Mouse (Mus musculus) spleen, adult 2 months (tissue): ENCODE results near the gene Sirt6. TPM values are rescaled to one million over a fixed set of nuclear protein-coding genes. Genes with fewer than 3 reads are reported as not detected.

Source experiments
- DNase-seq, 2 experiments: peaks; one replicate each; pipeline versions ENCODE4 v3.0.0 to v3.0.0-alpha.2; 2012 to 2021; ENCODE audit warnings: low spot score in 2 of 2, low read depth in 1 of 2
- H3K27ac ChIP-seq: fragments of 200-500 bp; 2 replicates; pipeline ENCODE4 v1.5.1; 2012; ENCODE audit warnings: low read length, inconsistent platforms; ENCODE audit not compliant: insufficient read depth
- H3K27me3 ChIP-seq: fragments of 200-500 bp; 2 replicates; pipeline ENCODE4 v1.6.1; 2012; ENCODE audit warnings: mild to moderate bottlenecking, moderate library complexity, low read length, inconsistent platforms; ENCODE audit not compliant: control insufficient read depth, insufficient read depth
- H3K36me3 ChIP-seq: fragments of 200-500 bp; 2 replicates; pipeline ENCODE4 v1.6.1; 2012; ENCODE audit warnings: mild to moderate bottlenecking, low read length, inconsistent platforms; ENCODE audit not compliant: control insufficient read depth, insufficient read depth
- H3K4me1 ChIP-seq: fragments of 200-500 bp; 2 replicates; pipeline ENCODE4 v1.6.1; 2011; ENCODE audit warnings: inconsistent platforms; ENCODE audit not compliant: control insufficient read depth, insufficient read depth, insufficient read length
- H3K4me3 ChIP-seq: fragments of 200-500 bp; 2 replicates; pipeline ENCODE4 v1.5.1; 2011; ENCODE audit warnings: mild to moderate bottlenecking, inconsistent platforms; ENCODE audit not compliant: insufficient read depth, insufficient read length; ENCODE audit errors: extremely low read depth
- CTCF ChIP-seq: fragments of 200-500 bp; IDR thresholded peaks from 2 replicates; pipeline ENCODE4 v1.5.1; 2011; ENCODE audit warnings: mild to moderate bottlenecking, inconsistent platforms; ENCODE audit not compliant: insufficient read depth, insufficient read length, insufficient replicate concordance; ENCODE audit errors: extremely low read depth
- POLR2A ChIP-seq: fragments of 200-500 bp; IDR thresholded peaks from 2 replicates; pipeline ENCODE4 v1.6.1; 2011; ENCODE audit warnings: low read depth, low read length, inconsistent platforms
- WGBS: fragments of 180-500 bp; shearing (Covaris S2); methylation state at CpG from one replicate; pipeline ENCODE4 v1.1.7; 2018; 5-methylcytosine and 5-hydroxymethylcytosine counted together
- polyA plus RNA-seq: library from polyadenylated mRNA; depleted of rRNA; stranded (reverse); fragments of >200 nt; gene quantifications from 2 replicates; pipeline ENCODE4 v1.2.3, GENCODE M21; 2012

Gene Sirt6
- polyA plus RNA-seq, 1 experiment, result 30.3 TPM

DNA sequence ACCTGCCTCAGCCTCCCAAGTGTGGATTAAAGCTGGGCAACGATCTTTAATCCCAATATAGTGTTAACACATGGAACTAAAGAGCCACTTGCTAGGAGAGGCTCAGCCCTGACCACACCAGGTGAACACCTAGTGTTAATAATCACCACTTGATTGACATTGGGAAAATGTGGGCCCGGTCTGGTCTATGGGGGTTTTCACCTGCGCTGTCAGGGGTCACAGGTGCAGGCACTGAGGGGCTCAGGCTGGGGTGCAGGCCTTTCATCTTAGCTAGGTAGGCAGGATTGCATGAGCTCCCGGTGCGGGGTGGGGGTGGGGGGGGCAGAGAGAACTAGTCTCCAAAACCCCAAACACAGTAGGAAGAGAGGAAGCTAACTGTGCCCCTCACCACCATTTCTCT is 28.0 kb downstream of the Sirt6 start:
- TF ChIP-seq POLR2A (no peak), CTCF (no peak)
- Histone ChIP-seq H3K4me1 (peaks cover 29% of the 10 kb centered on the region), H3K27me3 (peaks cover 7% of the 10 kb centered on the region; the same call in 1 of the 2 replicates), H3K36me3 (no peaks in the 10 kb centered on the region), H3K4me3 (no peak overlapping the region), H3K27ac (no peak overlapping the region)
- 59% methylated on average over 5 of the region's 5 CpGs for WGBS
- DNase-seq, result no peak

DNA sequence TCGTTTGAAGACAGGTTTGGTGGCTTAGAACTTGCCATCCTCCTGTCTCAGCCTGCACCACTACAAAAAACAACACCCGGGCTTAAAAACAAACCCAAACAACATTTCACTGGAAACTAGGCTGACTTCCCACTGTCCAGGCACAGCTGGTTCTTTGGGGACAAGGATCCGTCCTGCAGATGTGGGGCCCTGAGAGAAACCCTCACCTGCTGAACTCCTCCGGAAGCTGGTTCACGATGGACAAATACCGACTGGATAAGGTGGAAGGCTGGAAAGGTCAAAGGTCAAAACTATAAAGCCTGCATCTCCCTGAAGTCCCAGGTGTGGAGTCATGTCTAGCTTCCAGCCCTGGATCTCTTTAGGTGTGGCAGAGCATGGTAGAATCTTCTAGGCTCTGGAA is 28.7 kb downstream of the Sirt6 start:
- H3K4me1 ChIP-seq, result peaks cover 26% of the 10 kb centered on the region
- WGBS, result 58% methylated on average over 6 of the region's 6 CpGs
- H3K36me3 ChIP-seq, result no peaks in the 10 kb centered on the region
- TF ChIP-seq CTCF, result no peak
- no peak for TF ChIP-seq POLR2A
- no peak overlapping the region for H3K27ac ChIP-seq
- H3K27me3 ChIP-seq, result peaks cover 7% of the 10 kb centered on the region; the same call in 1 of the 2 replicates
- H3K4me3 ChIP-seq, result no peak overlapping the region
- DNase-seq, result no peak

GRCm38 (mm10) chr10:81598342-81598741 is 29.3 kb downstream of the Sirt6 start:
- WGBS, result 46% methylated on average over 3 of the region's 3 CpGs
- DNase-seq, result no peak

DNA sequence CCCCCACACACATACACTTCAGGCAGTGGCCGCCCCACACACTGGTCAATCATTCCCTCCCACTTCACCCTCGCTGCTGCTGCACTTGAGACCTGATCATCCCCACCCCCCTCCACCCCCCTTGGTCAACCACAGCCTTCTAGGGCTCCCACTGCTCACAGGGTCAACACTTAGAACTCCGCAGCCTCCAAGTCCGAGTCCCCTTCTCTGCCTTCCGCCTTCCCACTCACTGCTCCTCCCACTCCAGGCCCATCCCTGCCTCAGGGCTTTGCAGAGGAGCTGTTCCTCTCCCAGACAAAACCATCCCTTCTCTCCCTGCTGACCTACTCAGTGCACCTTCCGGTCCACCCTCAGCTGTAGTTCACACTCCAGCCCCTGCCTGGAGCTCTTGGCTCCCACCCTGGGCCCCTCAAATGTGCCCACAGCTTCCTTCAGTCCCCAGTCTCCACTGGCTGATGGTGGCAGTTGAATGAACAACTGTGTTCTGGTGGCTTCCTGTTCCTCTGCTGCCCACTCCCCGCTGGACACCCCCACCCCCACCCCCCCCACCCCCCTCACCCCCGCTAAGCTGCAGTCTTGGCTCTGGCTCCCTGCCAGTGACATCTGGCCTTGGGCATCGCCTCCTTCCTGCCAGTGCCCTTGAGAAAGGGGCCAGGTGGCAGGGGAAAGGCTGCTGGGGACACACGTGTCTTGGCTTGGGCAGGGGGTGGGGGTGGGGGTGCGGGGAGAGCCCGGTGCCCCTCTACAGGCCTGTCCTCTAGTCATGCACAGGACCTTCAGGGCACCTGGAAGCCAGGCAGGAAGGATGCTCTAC is 30.3 kb downstream of the Sirt6 start:
- Histone ChIP-seq H3K27ac (no peak overlapping the region), H3K27me3 (peaks cover 7% of the 10 kb centered on the region; the same call in 1 of the 2 replicates), H3K36me3 (no peaks in the 10 kb centered on the region), H3K4me1 (peaks cover 21% of the 10 kb centered on the region), H3K4me3 (no peak overlapping the region)
- TF ChIP-seq CTCF (no peak), POLR2A (no peak)
- DNase-seq, result no peak
- WGBS, result 5% methylated on average over 12 of the region's 12 CpGs

More at GRCm38 (mm10) chr10:81598342-81598741, 29.3 kb downstream of the Sirt6 start:
- H3K4me1 ChIP-seq, result peaks cover 26% of the 10 kb centered on the region
- TF ChIP-seq POLR2A (no peak), CTCF (no peak)
- H3K4me3 ChIP-seq, result no peak overlapping the region
- H3K27me3 ChIP-seq, result peaks cover 7% of the 10 kb centered on the region; the same call in 1 of the 2 replicates
- no peak overlapping the region for H3K27ac ChIP-seq
- no peaks in the 10 kb centered on the region for H3K36me3 ChIP-seq

DNA sequence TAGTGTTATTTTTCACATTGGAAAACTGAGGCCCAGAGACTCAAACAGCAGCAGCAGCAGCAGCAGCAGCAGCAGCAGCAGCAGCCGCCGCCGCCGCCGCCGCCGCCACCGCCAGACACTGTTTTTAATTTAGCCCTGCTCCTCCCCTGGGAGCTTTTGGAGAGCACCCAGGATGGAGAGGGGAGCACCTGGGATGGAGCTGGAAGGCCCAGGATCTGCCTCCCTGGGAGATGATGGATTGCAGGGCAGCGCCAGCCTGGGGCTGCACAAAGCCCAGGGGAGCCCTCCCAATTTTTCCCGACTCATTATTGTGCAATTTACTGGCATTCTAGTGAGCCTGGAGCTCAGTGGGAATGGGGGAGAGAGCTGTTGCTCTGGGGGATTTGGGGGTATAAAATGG is 31.0 kb downstream of the Sirt6 start:
- TF ChIP-seq CTCF (no peak), POLR2A (no peak)
- 12% methylated on average over 10 of the region's 10 CpGs for WGBS
- Histone ChIP-seq H3K36me3 (no peaks in the 10 kb centered on the region), H3K4me1 (peaks cover 19% of the 10 kb centered on the region), H3K4me3 (no peak overlapping the region), H3K27me3 (peaks cover 7% of the 10 kb centered on the region; the same call in 1 of the 2 replicates), H3K27ac (no peak overlapping the region)
- DNase-seq, result no peak

- H3K27me3 ChIP-seq, result peaks cover 7% of the 10 kb centered on the region; the same call in 1 of the 2 replicates
- no peak for TF ChIP-seq CTCF
- TF ChIP-seq POLR2A, result no peak
- DNase-seq, result no peak
- no peak overlapping the region for H3K4me3 ChIP-seq
- no peaks in the 10 kb centered on the region for H3K36me3 ChIP-seq
- H3K4me1 ChIP-seq, result peaks cover 12% of the 10 kb centered on the region; the same call in 1 of the 2 replicates
- 80% methylated on average over 5 of the region's 5 CpGs for WGBS
- no peak overlapping the region for H3K27ac ChIP-seq
Observed at GRCm38 (mm10) chr10:81595599-81595998, 32.0 kb downstream of the Sirt6 start.

DNA sequence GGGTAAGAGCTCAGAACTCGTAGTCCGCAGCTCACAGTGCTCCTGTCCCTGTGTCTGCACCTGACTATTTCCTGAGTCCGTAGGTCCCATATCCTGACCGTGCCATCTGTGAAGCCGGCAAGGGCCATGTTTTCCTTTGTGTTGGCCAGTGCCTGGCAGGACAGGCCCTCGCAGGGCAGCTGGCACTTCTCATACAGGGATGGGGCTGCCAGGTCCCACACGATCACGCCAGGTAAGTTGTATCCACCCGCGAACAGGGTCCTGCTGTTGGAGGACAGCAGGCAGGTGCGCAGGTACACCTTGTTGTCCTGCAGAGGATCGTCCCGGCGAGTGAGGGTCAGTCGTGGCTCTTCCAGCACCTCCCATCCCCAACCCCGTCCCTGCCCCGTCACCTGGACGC is 33.7 kb downstream of the Sirt6 start:
- no peak for DNase-seq
- TF ChIP-seq CTCF (no peak), POLR2A (no peak)
- Histone ChIP-seq H3K4me1 (peaks cover 12% of the 10 kb centered on the region; the same call in 1 of the 2 replicates), H3K36me3 (no peaks in the 10 kb centered on the region), H3K4me3 (no peak overlapping the region), H3K27me3 (peaks cover 7% of the 10 kb centered on the region; the same call in 1 of the 2 replicates), H3K27ac (no peak overlapping the region)
- 89% methylated on average over 18 of the region's 18 CpGs for WGBS
